Mouse (Mus musculus) forebrain, embryonic 16.5 days (tissue): ENCODE measurements at regions not wholly inside any gene's neighbourhood (a gene's known extent, or its start where the extent isn't known, plus 50 kb on each side); places are given as distances from the start of the nearest gene placed in this dataset.

Experiments
- ATAC-seq: fragments of 200-750 bp; cut with Nextera tagmentation; 2 replicates; pipeline ENCODE4 v1.8.0; 2017; ENCODE audit warnings: mild to moderate bottlenecking, moderate library complexity
- H3K27ac ChIP-seq: fragments of 300-500 bp; sonication (generic); 2 replicates; pipeline ENCODE4 v1.5.1; 2014; ENCODE audit warnings: low read length, control low read depth
- H3K27me3 ChIP-seq: fragments of 300-500 bp; sonication (generic); replicated peaks from 2 replicates; pipeline ENCODE4 v1.6.1; 2014; ENCODE audit warnings: low read length; ENCODE audit not compliant: control insufficient read depth, insufficient read depth
- H3K36me3 ChIP-seq: fragments of 300-500 bp; sonication (generic); 2 replicates; pipeline ENCODE4 v1.6.1; 2014; ENCODE audit not compliant: control insufficient read depth, insufficient read depth
- H3K4me1 ChIP-seq: fragments of 300-500 bp; sonication (generic); replicated peaks from 2 replicates; pipeline ENCODE4 v1.6.1; 2014; ENCODE audit warnings: low read length; ENCODE audit not compliant: control insufficient read depth, insufficient read depth
- H3K4me2 ChIP-seq: fragments of 300-500 bp; sonication (generic); 2 replicates; pipeline ENCODE4 v1.6.1; 2014; ENCODE audit warnings: mild to moderate bottlenecking, low read length, control low read depth
- H3K4me3 ChIP-seq: fragments of 300-500 bp; sonication (generic); replicated peaks from 2 replicates; pipeline ENCODE4 v1.5.1; 2014; ENCODE audit warnings: mild to moderate bottlenecking, low read length, control low read depth
- H3K9ac ChIP-seq: fragments of 300-500 bp; sonication (generic); replicated peaks from 2 replicates; pipeline ENCODE4 v1.6.1; 2014; ENCODE audit warnings: low read depth, low read length, control low read depth
- H3K9me3 ChIP-seq: fragments of 300-500 bp; sonication (generic); 2 replicates; pipeline ENCODE4 v1.6.1; 2016; ENCODE audit warnings: low read length; ENCODE audit not compliant: control insufficient read depth
- WGBS: fragments of 180-500 bp; shearing (Covaris S2); extraction: QIAGEN DNeasy Blood & Tissue Kit; methylation state at CpG from one replicate; pipeline ENCODE4 v1.1.7; 2014; 5-methylcytosine and 5-hydroxymethylcytosine counted together

GRCm38 (mm10) chr11:38069635-38070034, 833.9 kb upstream of the Tenm2 start:
- no peaks in the 10 kb centered on the region for H3K4me1 ChIP-seq
- no peak overlapping the region for H3K4me2 ChIP-seq
- no peaks in the 10 kb centered on the region for H3K36me3 ChIP-seq
- ATAC-seq = no peak
- no peak overlapping the region for H3K4me3 ChIP-seq
- whole genome bisulfite sequencing = 43% methylated on average over 4 of the region's 4 CpGs
- H3K27me3 ChIP-seq = no peaks in the 10 kb centered on the region
- H3K27ac ChIP-seq = no peak overlapping the region
- H3K9ac ChIP-seq = no peak overlapping the region
- H3K9me3 ChIP-seq = no peaks in the 10 kb centered on the region

- Histone ChIP-seq H3K4me1 (no peaks in the 10 kb centered on the region), H3K36me3 (no peaks in the 10 kb centered on the region), H3K27me3 (no peaks in the 10 kb centered on the region), H3K27ac (no peak overlapping the region), H3K9ac (no peak overlapping the region), H3K4me3 (no peak overlapping the region), H3K9me3 (no peaks in the 10 kb centered on the region), H3K4me2 (no peak overlapping the region)
- ATAC-seq = peak; percentile 69
- 0% methylated on average over 1 of the region's 1 CpGs for WGBS
Measured at GRCm38 (mm10) chr11:38067682-38068081, 831.9 kb upstream of the Tenm2 start.

DNA sequence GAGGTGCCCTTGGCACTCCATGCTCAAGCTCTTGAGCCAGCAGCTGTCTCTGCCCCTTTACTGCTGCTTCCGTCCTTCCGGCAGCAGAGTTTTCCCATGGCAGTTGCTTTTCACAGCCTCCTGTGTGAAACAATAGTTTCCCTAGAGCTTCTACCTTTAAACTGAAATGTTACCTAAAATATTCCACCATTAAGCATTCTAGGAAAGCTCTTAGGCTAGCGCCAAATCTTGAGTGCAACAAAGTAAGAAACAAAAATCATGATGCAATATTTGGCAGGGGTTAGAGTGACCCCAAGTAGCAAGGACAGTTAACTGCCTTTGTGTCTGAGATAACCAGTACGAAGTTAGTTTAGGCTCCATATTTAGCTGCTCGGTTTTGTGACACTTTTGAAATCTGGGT, 830.3 kb upstream of the Tenm2 start:
- Histone ChIP-seq H3K4me3 (no peak overlapping the region), H3K9ac (no peak overlapping the region), H3K27ac (no peak overlapping the region), H3K9me3 (no peaks in the 10 kb centered on the region), H3K36me3 (no peaks in the 10 kb centered on the region), H3K4me2 (no peak overlapping the region), H3K27me3 (no peaks in the 10 kb centered on the region), H3K4me1 (no peaks in the 10 kb centered on the region)
- ATAC-seq = no peak
- 79% methylated on average over 5 of the region's 5 CpGs for WGBS

DNA sequence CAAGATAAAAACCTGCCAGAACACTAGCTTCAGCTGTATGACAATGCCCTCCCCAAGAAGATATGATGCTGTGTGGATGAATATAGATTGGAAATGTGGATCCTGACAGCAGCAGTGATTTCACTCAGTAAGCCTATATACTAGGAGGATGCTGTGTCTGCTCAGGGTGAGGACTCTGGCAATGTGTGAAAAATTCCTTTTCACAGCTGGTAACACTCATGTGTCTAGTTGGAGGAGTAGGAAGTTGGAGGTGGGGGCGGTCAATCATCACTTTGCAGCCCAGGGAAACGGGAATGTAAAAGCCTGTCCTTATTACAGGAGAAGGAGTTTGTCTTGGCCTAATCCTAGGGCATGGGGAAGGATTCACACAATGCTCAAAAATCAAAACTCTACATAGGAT, 824.3 kb upstream of the Tenm2 start:
- H3K4me1 ChIP-seq = no peaks in the 10 kb centered on the region
- H3K27ac ChIP-seq = no peak overlapping the region
- H3K27me3 ChIP-seq = no peaks in the 10 kb centered on the region
- H3K9me3 ChIP-seq = no peaks in the 10 kb centered on the region
- no peak for ATAC-seq
- 87% methylated on average over 2 of the region's 2 CpGs for WGBS
- H3K36me3 ChIP-seq = no peaks in the 10 kb centered on the region
- H3K4me3 ChIP-seq = no peak overlapping the region
- no peak overlapping the region for H3K9ac ChIP-seq
- no peak overlapping the region for H3K4me2 ChIP-seq

- ATAC-seq = no peak
- Histone ChIP-seq H3K9ac (no peak overlapping the region), H3K27me3 (no peaks in the 10 kb centered on the region), H3K4me1 (no peaks in the 10 kb centered on the region), H3K4me2 (no peak overlapping the region), H3K27ac (no peak overlapping the region), H3K4me3 (no peak overlapping the region), H3K9me3 (no peaks in the 10 kb centered on the region), H3K36me3 (no peaks in the 10 kb centered on the region)
- 74% methylated on average over 2 of the region's 2 CpGs for WGBS
Measured at GRCm38 (mm10) chr11:38058896-38059295, 823.1 kb upstream of the Tenm2 start.

DNA sequence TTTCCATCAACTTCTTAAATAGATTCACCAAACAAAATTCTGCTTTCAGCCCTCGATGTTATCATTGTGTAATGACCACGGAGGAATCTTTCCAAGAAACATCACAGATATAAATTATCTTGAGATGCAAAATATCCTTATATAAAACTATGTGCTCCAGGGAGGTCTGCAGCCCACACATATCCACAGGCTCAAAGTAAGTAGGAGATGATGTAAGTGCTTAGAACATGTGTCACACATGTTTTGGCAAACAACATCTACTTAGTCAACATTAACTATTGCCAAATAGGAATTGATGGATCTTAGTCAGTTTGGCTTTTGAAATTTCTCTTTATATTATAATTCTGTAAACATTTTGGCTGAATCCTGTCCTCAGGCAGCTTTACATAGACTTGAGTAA, 800.8 kb upstream of the Tenm2 start:
- no peak overlapping the region for H3K9ac ChIP-seq
- no peaks in the 10 kb centered on the region for H3K36me3 ChIP-seq
- no peaks in the 10 kb centered on the region for H3K9me3 ChIP-seq
- H3K4me3 ChIP-seq = no peak overlapping the region
- H3K27ac ChIP-seq = no peak overlapping the region
- ATAC-seq = no peak
- H3K4me2 ChIP-seq = no peak overlapping the region
- H3K27me3 ChIP-seq = no peaks in the 10 kb centered on the region
- 90% methylated on average over 2 of the region's 2 CpGs for WGBS
- no peaks in the 10 kb centered on the region for H3K4me1 ChIP-seq

- Histone ChIP-seq H3K4me1 (no peaks in the 10 kb centered on the region), H3K27ac (no peak overlapping the region), H3K4me2 (no peak overlapping the region), H3K9ac (no peak overlapping the region), H3K9me3 (no peaks in the 10 kb centered on the region), H3K27me3 (no peaks in the 10 kb centered on the region), H3K4me3 (no peak overlapping the region), H3K36me3 (no peaks in the 10 kb centered on the region)
- 0 out of 2 replicates have a peak, but pooled peaks have one; percentile 52 for ATAC-seq
- 32% methylated on average over 2 of the region's 2 CpGs for WGBS
Measured at GRCm38 (mm10) chr11:38034526-38035286, 798.9 kb upstream of the Tenm2 start.

GRCm38 (mm10) chr11:38021704-38022103, 785.9 kb upstream of the Tenm2 start:
- H3K4me2 ChIP-seq = no peak overlapping the region
- H3K4me1 ChIP-seq = no peaks in the 10 kb centered on the region
- H3K27me3 ChIP-seq = no peaks in the 10 kb centered on the region
- ATAC-seq = no peak
- no peaks in the 10 kb centered on the region for H3K9me3 ChIP-seq
- H3K27ac ChIP-seq = no peak overlapping the region
- no peaks in the 10 kb centered on the region for H3K36me3 ChIP-seq
- no peak overlapping the region for H3K4me3 ChIP-seq
- H3K9ac ChIP-seq = no peak overlapping the region

DNA sequence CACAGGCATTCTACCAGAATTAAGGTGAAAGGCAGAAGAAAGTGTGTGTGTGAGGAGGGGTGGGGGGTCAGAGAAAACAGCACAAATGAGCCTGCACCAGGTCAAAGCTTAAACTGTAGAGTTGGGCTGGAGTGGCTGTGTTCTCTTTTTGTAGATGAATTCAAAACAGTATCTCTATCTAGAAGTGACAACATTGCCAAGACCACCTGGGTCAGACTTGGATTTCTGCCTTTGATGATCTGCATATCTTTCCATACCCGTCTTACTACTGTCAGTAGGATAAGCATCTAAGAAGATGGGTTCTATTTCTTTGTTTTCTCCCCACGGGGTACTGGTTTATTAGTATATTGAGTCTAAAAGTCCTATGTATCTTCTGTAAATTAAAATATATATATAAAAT, 742.4 kb upstream of the Tenm2 start:
- no peaks in the 10 kb centered on the region for H3K36me3 ChIP-seq
- no peak for ATAC-seq
- no peak overlapping the region for H3K9ac ChIP-seq
- no peaks in the 10 kb centered on the region for H3K27me3 ChIP-seq
- no peak overlapping the region for H3K27ac ChIP-seq
- no peaks in the 10 kb centered on the region for H3K4me1 ChIP-seq
- no peaks in the 10 kb centered on the region for H3K9me3 ChIP-seq
- H3K4me2 ChIP-seq = no peak overlapping the region
- H3K4me3 ChIP-seq = no peak overlapping the region
- 84% methylated on average over 2 of the region's 2 CpGs for WGBS
